Comparison of ENCODE assay signal across 15 mouse cellular contexts in genomic region chr15:93103426-93103825, GRCm38 (mm10).
A peak's percentile ranks its signal among the peaks of the same experiment; 100 is the strongest.
DNase-seq lines count a peak whose midpoint lies in the region; ATAC-seq lines count a peak whose summit lies in the region.
"Had no signal": no experiment of that assay in that cellular context is flagged by ENCODE, and none has a peak within 500 bp of the region (broad histone marks: within the 10 kb centered on the region; RNA-seq: fewer than 3 reads in every experiment).

No protein-coding gene starts in this region.

- DNase-seq in adrenal gland, adult (ENCODE audit: inconsistent age in 2 of 2, low spot score in 1 of 2), result peak; percentile 19 to 34
- no peak for DNase-seq in adrenal gland, adult 8-10 months
- peak; percentile 23 for DNase-seq in gastrocnemius, postnatal 10 days
- no peak for DNase-seq in gastrocnemius, postnatal 4 days (ENCODE audit: low spot score in 2 of 2)
- DNase-seq in kidney, postnatal 14 days, result peak; percentile 6
- DNase-seq in kidney, adult 8-10 months, result no peak
- DNase-seq in lung, postnatal 36 days, result peak; percentile 34
- DNase-seq: cerebellum, adult 9-11 months; kidney, adult 18-20 months; spleen, adult 18-20 months had no signal

- no peak for ATAC-seq in granulocyte monocyte progenitor cell, adult 5-6 weeks (replicated peaks; ENCODE audit: poor library complexity, severe bottlenecking)
- ATAC-seq: CD4-positive, CD25-positive, alpha-beta regulatory T cell, adult 4 months; forebrain, embryonic 13.5 days; hindbrain, postnatal 0 days; midbrain, embryonic 16.5 days had no signal

Comparison
In these comparisons a context has a peak if more than half of its experiments do, and no peak if none do; other contexts are left out.
1. DNase-seq: peak in adrenal gland, adult (2 of 2), gastrocnemius, postnatal 10 days (single experiment), kidney, postnatal 14 days (single experiment) and lung, postnatal 36 days (single experiment); none in adrenal gland, adult 8-10 months (single experiment), gastrocnemius, postnatal 4 days (0 of 2) and kidney, adult 8-10 months (0 of 2).